Mouse (Mus musculus): ENCODE measurements around the gene A830031A19Rik. TPM values are rescaled to one million over a fixed set of nuclear protein-coding genes. Genes with fewer than 3 reads are reported as not detected.
A peak's percentile ranks its signal among the peaks of the same experiment; 100 is the strongest.

Gene A830031A19Rik
- polyA plus RNA-seq, 1 experiment, result not detected

DNA sequence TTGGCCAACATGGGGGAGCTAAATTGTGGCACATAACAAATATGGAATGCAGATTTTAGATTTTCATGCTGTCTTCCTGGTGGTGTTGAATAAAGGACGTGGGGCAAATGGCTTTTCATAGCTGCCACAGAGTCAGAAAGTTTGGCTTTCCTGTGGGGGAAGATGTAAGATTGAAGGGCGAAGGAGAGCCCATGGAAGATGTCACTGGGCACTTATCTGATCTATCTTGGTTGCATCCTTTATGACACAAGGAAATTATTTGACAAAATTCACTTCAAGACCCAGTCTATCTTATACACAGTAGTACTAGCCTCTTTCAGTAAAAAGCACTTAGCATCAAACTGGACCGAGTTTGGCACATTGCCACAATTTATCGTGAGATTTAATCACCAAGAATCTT, 15.6 kb upstream of the A830031A19Rik start:
- no peak for TF ChIP-seq CTCF (IDR thresholded peaks at IDR 0.05; ENCODE audit: insufficient read depth, low read depth, low read length)
- TF ChIP-seq POLR2A (IDR thresholded peaks at IDR 0.05; ENCODE audit: insufficient read depth, low read depth, low read length), result no peak
- whole genome bisulfite sequencing, result 38% methylated on average over 4 of the region's 4 CpGs
- Histone ChIP-seq H3K27ac (ENCODE audit: insufficient read depth, low read depth, low read length) (peak overlapping the region; percentile 75), H3K4me3 (ENCODE audit: insufficient read depth, low read depth, low read length) (no peak overlapping the region), H3K4me1 (ENCODE audit: control insufficient read depth, insufficient read depth, low read length) (peaks cover 18% of the 10 kb centered on the region)

DNA sequence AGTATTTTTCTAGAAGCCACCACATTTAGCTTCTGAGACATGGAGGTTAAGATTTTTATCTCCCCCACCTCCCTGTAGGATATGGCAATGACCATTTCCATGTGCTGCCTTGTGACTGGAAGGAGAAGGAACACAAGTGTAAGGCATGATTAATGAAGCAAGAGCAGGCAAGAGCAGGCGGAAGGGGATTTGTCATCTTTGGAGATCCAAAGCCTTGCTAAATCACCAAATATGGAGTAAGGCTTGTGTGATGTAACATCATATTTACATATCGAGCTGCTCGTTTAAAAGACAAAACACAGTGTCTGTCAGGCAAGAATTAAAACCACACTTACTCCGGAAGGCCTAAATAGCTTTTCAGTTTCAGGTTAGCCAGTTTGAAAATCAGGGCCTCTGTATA, 12.2 kb upstream of the A830031A19Rik start:
- Histone ChIP-seq H3K4me3 (ENCODE audit: insufficient read depth, low read depth, low read length) (no peak overlapping the region), H3K27ac (ENCODE audit: insufficient read depth, low read depth, low read length) (peak overlapping the region; percentile 96), H3K4me1 (ENCODE audit: control insufficient read depth, insufficient read depth, low read length) (peaks cover 9% of the 10 kb centered on the region; the same call in 1 of the 2 replicates)
- WGBS, result 32% methylated on average over 4 of the region's 4 CpGs
- TF ChIP-seq CTCF (IDR thresholded peaks at IDR 0.05; ENCODE audit: insufficient read depth, low read depth, low read length), result no peak
- no peak for TF ChIP-seq POLR2A (IDR thresholded peaks at IDR 0.05; ENCODE audit: insufficient read depth, low read depth, low read length)

DNA sequence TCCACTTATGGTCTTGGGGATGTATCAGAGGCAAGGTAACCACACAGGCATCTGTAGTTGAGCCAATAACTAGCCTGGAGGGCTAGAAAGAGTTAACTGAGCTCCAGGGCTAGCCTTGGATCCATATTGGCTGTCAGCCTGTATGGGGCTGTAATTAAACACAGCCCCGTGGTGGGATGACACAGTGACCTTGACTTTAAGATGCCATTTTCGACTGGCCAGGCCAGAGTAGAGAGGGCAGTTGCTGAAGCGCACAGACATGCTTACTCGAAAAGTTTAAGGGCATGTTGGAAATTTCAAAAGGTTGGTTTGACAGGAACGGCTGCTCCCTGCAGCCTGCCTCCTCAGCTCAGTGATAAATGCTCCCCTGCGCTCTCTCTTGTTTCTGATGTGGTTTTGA, 11.1 kb upstream of the A830031A19Rik start:
- Histone ChIP-seq H3K4me1 (ENCODE audit: control insufficient read depth, insufficient read depth, low read length) (peaks cover 7% of the 10 kb centered on the region; the same call in 1 of the 2 replicates), H3K27ac (ENCODE audit: insufficient read depth, low read depth, low read length) (peak overlapping the region; percentile 90), H3K4me3 (ENCODE audit: insufficient read depth, low read depth, low read length) (peak overlapping the region; percentile 14; the same call in 1 of the 2 replicates)
- no peak for TF ChIP-seq CTCF (IDR thresholded peaks at IDR 0.05; ENCODE audit: insufficient read depth, low read depth, low read length)
- TF ChIP-seq POLR2A (IDR thresholded peaks at IDR 0.05; ENCODE audit: insufficient read depth, low read depth, low read length), result no peak
- WGBS, result 33% methylated on average over 6 of the region's 6 CpGs

DNA sequence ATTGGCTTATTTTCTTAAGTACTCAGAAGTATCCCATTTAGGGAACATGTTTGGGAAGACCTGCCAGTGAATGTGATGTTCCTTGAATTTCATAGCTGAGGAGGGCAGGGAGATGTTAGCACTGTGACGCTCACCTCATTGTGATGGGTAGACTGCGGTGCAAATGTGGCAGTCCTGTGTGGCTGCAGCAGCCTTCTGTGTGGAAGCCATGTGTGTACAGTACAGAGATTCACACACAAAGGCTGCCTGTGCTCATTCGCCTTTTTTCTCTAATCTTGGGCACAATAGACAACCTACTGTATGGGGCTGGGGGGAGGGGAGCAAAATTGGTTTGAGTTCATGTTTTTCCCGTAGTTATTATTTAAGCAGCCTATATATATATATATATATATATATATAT, 9.7 kb upstream of the A830031A19Rik start:
- H3K4me3 ChIP-seq (ENCODE audit: insufficient read depth, low read depth, low read length), result peak overlapping the region; percentile 29
- H3K4me1 ChIP-seq (ENCODE audit: control insufficient read depth, insufficient read depth, low read length), result 0 out of 2 replicates have a peak, but pooled peaks cover 7% of the 10 kb centered on the region
- TF ChIP-seq CTCF (IDR thresholded peaks at IDR 0.05; ENCODE audit: insufficient read depth, low read depth, low read length) (no peak), POLR2A (IDR thresholded peaks at IDR 0.05; ENCODE audit: insufficient read depth, low read depth, low read length) (no peak)

DNA sequence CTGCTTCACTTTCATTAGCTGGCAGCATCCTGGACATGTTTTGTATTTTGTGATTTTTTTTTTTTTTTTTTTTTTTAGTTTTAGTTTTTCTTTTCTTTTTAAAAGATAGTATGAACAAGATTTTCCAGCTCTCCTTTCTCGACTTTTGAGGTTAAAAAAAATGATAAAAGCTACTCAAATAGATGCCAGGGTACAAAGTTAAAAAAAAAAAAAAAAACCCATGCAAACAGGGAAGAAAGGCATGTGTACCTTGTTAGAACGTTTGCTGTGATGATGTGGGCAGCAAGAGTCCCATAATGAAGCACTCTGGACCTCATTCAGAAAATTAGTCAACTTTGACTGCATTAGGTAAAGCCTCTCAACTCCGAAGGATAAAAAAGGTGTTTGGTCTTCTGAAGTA, 9.2 kb upstream of the A830031A19Rik start:
- Histone ChIP-seq H3K4me3 (ENCODE audit: insufficient read depth, low read depth, low read length) (no peak overlapping the region), H3K27ac (ENCODE audit: insufficient read depth, low read depth, low read length) (peak overlapping the region; percentile 97), H3K4me1 (ENCODE audit: control insufficient read depth, insufficient read depth, low read length) (0 out of 2 replicates have a peak, but pooled peaks cover 7% of the 10 kb centered on the region)
- WGBS, result 26% methylated on average over 3 of the region's 3 CpGs
- no peak for TF ChIP-seq POLR2A (IDR thresholded peaks at IDR 0.05; ENCODE audit: insufficient read depth, low read depth, low read length)
- TF ChIP-seq CTCF (IDR thresholded peaks at IDR 0.05; ENCODE audit: insufficient read depth, low read depth, low read length), result no peak

More for the DNA sequence above, 9.7 kb upstream of the A830031A19Rik start:
- WGBS, result 25% methylated on average over 4 of the region's 4 CpGs
- H3K27ac ChIP-seq (ENCODE audit: insufficient read depth, low read depth, low read length), result peak overlapping the region; percentile 97

DNA sequence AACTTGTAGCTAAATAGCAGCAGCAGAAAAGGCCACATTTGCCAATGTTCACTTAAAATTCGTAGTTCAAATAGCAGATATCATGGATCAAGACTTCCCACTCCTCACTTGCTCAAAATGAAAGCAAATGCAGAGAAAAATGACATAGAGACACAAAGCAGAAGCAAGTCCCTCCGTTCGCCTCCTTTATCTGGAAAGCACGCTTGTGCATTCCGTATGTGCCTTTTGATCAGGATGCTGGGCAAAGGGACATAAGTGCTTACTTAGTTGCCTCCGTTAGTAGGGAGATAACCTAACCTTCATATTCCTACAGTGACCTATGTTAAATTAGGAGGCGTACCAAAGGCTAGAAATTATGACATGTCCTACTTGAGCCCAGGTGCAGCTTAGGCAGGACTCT, 8.6 kb upstream of the A830031A19Rik start:
- peak overlapping the region; percentile 95 for H3K27ac ChIP-seq (ENCODE audit: insufficient read depth, low read depth, low read length)
- 0 out of 2 replicates have a peak, but pooled peaks cover 7% of the 10 kb centered on the region for H3K4me1 ChIP-seq (ENCODE audit: control insufficient read depth, insufficient read depth, low read length)
- WGBS, result 32% methylated on average over 7 of the region's 7 CpGs
- TF ChIP-seq CTCF (IDR thresholded peaks at IDR 0.05; ENCODE audit: insufficient read depth, low read depth, low read length), result no peak
- TF ChIP-seq POLR2A (IDR thresholded peaks at IDR 0.05; ENCODE audit: insufficient read depth, low read depth, low read length), result no peak
- peak overlapping the region; percentile 10; the same call in 1 of the 2 replicates for H3K4me3 ChIP-seq (ENCODE audit: insufficient read depth, low read depth, low read length)

DNA sequence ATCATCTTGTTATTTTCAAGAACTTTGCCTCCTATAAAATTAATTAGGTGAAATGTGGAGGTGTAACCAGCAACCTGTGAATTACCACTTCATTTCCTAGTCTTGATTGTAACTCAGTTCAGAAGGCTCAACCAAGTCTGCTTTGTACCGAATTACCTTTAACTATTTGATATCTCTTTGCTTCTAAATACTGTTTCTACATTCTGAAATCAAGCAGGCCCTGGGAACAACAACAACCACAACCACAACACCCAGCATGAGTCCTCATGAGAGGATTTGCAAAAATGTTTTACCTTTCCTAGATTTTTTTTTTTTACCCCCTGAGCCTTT, 8.2 kb upstream of the A830031A19Rik start:
- Histone ChIP-seq H3K4me1 (ENCODE audit: control insufficient read depth, insufficient read depth, low read length) (0 out of 2 replicates have a peak, but pooled peaks cover 7% of the 10 kb centered on the region), H3K27ac (ENCODE audit: insufficient read depth, low read depth, low read length) (peak overlapping the region; percentile 95), H3K4me3 (ENCODE audit: insufficient read depth, low read depth, low read length) (no peak overlapping the region)
- WGBS, result 36% methylated on average over 1 of the region's 1 CpGs
- TF ChIP-seq CTCF (IDR thresholded peaks at IDR 0.05; ENCODE audit: insufficient read depth, low read depth, low read length), result no peak

DNA sequence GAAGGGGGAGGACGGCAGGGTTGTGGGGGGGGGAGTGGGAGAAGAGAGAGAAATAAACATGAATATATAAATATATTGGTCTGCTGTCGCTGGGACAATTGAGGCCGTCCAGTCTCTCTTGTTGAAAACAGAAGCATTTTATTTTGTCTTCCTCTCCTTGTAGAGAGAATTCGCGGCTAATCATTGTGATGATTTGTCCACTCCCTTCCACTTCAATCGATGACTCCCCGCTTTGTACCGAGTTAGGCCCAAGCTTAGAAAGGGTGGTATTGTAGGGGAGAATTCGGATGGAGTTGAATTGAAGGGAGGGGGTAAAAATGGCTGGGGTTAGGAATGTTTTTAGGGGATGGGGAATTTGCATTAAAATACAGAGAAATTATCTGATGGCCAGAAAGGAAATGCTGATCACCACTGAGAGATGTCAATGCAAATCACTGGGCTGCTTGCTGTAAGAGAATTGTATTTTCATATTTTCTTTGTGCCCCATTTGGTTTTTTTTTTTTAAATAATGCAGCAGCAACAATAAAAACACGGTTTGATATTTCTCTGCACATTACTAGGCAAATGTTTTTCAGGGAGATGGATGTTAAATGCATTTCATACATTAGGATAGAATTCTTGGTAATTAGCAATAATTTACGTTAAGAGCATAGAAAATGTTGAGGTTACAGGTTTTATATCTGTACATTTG, 7.7 kb upstream of the A830031A19Rik start:
- H3K4me3 ChIP-seq (ENCODE audit: insufficient read depth, low read depth, low read length), result peak overlapping the region; percentile 64
- TF ChIP-seq CTCF (IDR thresholded peaks at IDR 0.05; ENCODE audit: insufficient read depth, low read depth, low read length) (no peak), POLR2A (IDR thresholded peaks at IDR 0.05; ENCODE audit: insufficient read depth, low read depth, low read length) (no peak)
- 31% methylated on average over 11 of the region's 11 CpGs for WGBS
- peak overlapping the region; percentile 99 for H3K27ac ChIP-seq (ENCODE audit: insufficient read depth, low read depth, low read length)
- 0 out of 2 replicates have a peak, but pooled peaks cover 7% of the 10 kb centered on the region for H3K4me1 ChIP-seq (ENCODE audit: control insufficient read depth, insufficient read depth, low read length)

DNA sequence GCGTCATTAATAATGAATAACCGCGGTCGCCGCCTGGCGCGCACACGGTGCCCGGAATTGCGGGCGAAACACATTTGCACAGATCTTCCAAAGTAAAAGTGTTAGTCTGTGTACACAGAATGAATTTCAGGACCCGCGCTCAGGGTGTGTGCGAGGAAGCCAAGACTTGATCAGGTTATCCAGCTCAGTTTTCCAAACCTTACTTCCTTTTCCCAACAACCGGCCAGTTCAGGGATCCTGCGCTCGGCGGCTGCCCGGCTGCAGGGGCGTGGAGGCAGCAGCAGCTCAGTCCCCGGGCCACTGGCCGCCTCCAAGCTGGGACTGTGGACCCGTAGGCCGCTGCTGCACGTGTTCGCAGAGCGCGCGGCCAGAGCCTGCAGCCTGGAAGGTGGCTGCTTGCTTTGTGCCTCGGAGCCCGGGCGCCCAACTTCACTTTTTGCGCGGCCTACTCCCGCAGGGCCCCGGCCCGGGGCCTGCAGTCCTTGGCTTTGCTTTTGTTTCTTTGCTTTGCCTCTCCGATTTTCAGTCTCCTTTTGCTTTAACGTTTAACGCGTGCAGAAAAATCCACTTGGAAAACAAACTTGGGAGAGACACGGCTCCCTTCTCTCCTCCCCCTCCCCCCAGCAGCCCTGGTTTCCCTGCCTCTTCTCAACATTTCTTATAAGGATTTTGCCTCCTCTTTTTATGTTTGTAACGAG, 7.0 kb upstream of the A830031A19Rik start:
- under 1% methylated on average over 43 of the region's 43 CpGs for WGBS
- TF ChIP-seq POLR2A (IDR thresholded peaks at IDR 0.05; ENCODE audit: insufficient read depth, low read depth, low read length) (no peak; the same call in 1 of the 2 replicates), CTCF (IDR thresholded peaks at IDR 0.05; ENCODE audit: insufficient read depth, low read depth, low read length) (no peak)
- H3K27ac ChIP-seq (ENCODE audit: insufficient read depth, low read depth, low read length), result peak overlapping the region; percentile 99
- peak overlapping the region; percentile 64 for H3K4me3 ChIP-seq (ENCODE audit: insufficient read depth, low read depth, low read length)
- H3K4me1 ChIP-seq (ENCODE audit: control insufficient read depth, insufficient read depth, low read length), result 0 out of 2 replicates have a peak, but pooled peaks cover 7% of the 10 kb centered on the region
